Mouse (Mus musculus) lung, adult 2 months (tissue): ENCODE measurements around the gene Slc1a7.

ENCODE experiments used
- CTCF ChIP-seq: fragments of 200-500 bp; IDR thresholded peaks from 2 replicates; pipeline ENCODE4 v1.5.1; 2011; ENCODE audit warnings: mild to moderate bottlenecking, low read length, control low read depth; ENCODE audit not compliant: insufficient read depth
- POLR2A ChIP-seq: fragments of 200-500 bp; IDR thresholded peaks from 2 replicates; pipeline ENCODE4 v1.6.1; 2011; ENCODE audit warnings: low read depth, mild to moderate bottlenecking, control low read depth, low read length, borderline replicate concordance; ENCODE audit errors: extremely low read depth

DNA sequence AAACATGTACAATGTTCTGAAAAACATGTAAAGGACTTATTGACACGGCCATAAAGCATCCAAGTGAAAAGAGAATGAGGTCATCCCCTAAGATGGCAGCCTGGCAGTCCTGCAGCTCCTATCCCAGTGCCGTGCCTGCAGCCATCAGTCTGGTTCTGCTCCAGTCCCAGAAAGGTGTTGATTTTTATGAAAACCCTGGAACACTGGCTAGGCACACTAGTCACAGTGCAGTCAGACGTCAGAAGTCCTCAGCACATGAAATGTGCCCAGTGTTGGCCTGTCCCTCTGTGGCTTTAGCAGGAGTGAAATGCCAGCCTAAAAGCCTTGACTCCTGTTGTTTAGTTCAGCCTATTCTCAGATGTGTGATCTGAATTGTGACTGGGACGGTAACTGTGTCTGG is 92.6 kb downstream of the Slc1a7 start:
- TF ChIP-seq POLR2A (no peak), CTCF (no peak)
